10 mouse cellular contexts compared by ENCODE assay signal in the genomic region with DNA sequence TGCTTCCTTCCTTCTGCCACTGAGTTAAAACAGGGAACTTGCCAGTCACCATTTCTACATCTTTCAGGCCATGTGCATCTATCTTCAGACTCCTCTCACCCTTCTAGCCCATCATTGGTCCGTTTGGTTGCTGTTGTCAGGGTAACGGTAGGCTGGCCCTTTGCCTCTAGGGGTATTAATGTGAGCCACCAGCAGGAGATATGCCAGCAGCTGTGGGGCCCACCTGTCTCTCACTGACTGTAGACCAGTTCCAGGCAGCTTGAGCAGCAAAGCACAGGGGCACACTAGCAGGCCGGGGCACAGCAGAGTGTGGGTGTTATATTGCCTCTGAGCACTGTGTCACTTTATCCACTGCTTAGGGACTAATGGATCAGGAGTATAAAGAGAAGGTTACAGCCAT.
DNase-seq lines count a peak whose midpoint lies in the region; ATAC-seq lines count a peak whose summit lies in the region.
"Had no signal": no experiment of that assay in that cellular context is flagged by ENCODE, and none has a peak within 500 bp of the region (broad histone marks: within the 10 kb centered on the region; RNA-seq: fewer than 3 reads in every experiment).

No protein-coding gene starts in this region.

- no peaks in the 10 kb centered on the region for H3K9me3 ChIP-seq in heart, embryonic 14.5 days (ENCODE audit: control insufficient read depth, low read length)
- no peaks in the 10 kb centered on the region for H3K9me3 ChIP-seq in embryonic facial prominence, embryonic 11.5 days (replicated peaks; ENCODE audit: control insufficient read depth, low read length)
- no peaks in the 10 kb centered on the region for H3K9me3 ChIP-seq in hindbrain, embryonic 15.5 days
- H3K9me3 ChIP-seq in midbrain, embryonic 15.5 days: no peaks in the 10 kb centered on the region

- no peak overlapping the region for H3K9ac ChIP-seq in heart, embryonic 14.5 days (ENCODE audit: low read length)
- H3K9ac ChIP-seq in embryonic facial prominence, embryonic 11.5 days (replicated peaks; ENCODE audit: low read length): no peak overlapping the region
- H3K9ac ChIP-seq in hindbrain, embryonic 15.5 days: no peak overlapping the region
- H3K9ac ChIP-seq in midbrain, embryonic 15.5 days: no peak overlapping the region

- peaks cover 32 to 53% of the 10 kb centered on the region in 2 experiments for H3K4me1 ChIP-seq in heart, embryonic 14.5 days (ENCODE audit: control insufficient read depth in 2 of 2, insufficient read depth in 2 of 2, low read length in 2 of 2)
- no peaks in the 10 kb centered on the region for H3K4me1 ChIP-seq in embryonic facial prominence, embryonic 11.5 days (ENCODE audit: control insufficient read depth, insufficient read depth, low read length)
- peaks cover 11% of the 10 kb centered on the region for H3K4me1 ChIP-seq in hindbrain, embryonic 15.5 days (replicated peaks)
- H3K4me1 ChIP-seq in midbrain, embryonic 15.5 days: peaks cover 7% of the 10 kb centered on the region

- WGBS in heart, embryonic 14.5 days: 28% methylated on average over 3 of the region's 3 CpGs
- 47% methylated on average over 3 of the region's 3 CpGs for WGBS in embryonic facial prominence, embryonic 11.5 days
- WGBS in hindbrain, embryonic 15.5 days: 24% methylated on average over 3 of the region's 3 CpGs
- WGBS in midbrain, embryonic 15.5 days: 30% methylated on average over 3 of the region's 3 CpGs

- H3K27ac ChIP-seq in heart, embryonic 14.5 days (replicated peaks in 1 of 2; ENCODE audit: control insufficient read depth in 1 of 2, insufficient read depth in 1 of 2, low read depth in 2 of 2, low read length in 2 of 2): peak overlapping the region; percentile 58 to 79
- no peak overlapping the region for H3K27ac ChIP-seq in embryonic facial prominence, embryonic 11.5 days (replicated peaks; ENCODE audit: low read depth, low read length)
- H3K27ac ChIP-seq in hindbrain, embryonic 15.5 days (replicated peaks): peak overlapping the region; percentile 10; the same call in 1 of the 2 replicates
- H3K27ac ChIP-seq in midbrain, embryonic 15.5 days: no peak overlapping the region

- DNase-seq in heart, postnatal 10 days: no peak
- DNase-seq in embryonic facial prominence, embryonic 11.5 days (ENCODE audit: low spot score): peak; percentile 21
- DNase-seq in urinary bladder, adult 2 months (ENCODE audit: low spot score): no peak
- no peak for DNase-seq in left cerebral cortex, postnatal 36 days (ENCODE audit: low spot score in 2 of 2)
- DNase-seq: cerebellum, adult 18-20 months; kidney, adult 18-20 months had no signal

- no peaks in the 10 kb centered on the region for H3K36me3 ChIP-seq in heart, embryonic 14.5 days (ENCODE audit: control insufficient read depth, insufficient read depth, low read length)
- no peaks in the 10 kb centered on the region for H3K36me3 ChIP-seq in embryonic facial prominence, embryonic 11.5 days (replicated peaks; ENCODE audit: control insufficient read depth, insufficient read depth, low read depth, low read length)
- no peaks in the 10 kb centered on the region for H3K36me3 ChIP-seq in hindbrain, embryonic 15.5 days
- H3K36me3 ChIP-seq in midbrain, embryonic 15.5 days (replicated peaks): no peaks in the 10 kb centered on the region

- H3K27me3 ChIP-seq in heart, embryonic 14.5 days (ENCODE audit: control insufficient read depth, insufficient read depth, low read length): no peaks in the 10 kb centered on the region
- no peaks in the 10 kb centered on the region for H3K27me3 ChIP-seq in embryonic facial prominence, embryonic 11.5 days (ENCODE audit: control insufficient read depth, insufficient read depth, low read length)
- H3K27me3 ChIP-seq in hindbrain, embryonic 15.5 days: no peaks in the 10 kb centered on the region
- H3K27me3 ChIP-seq in midbrain, embryonic 15.5 days (replicated peaks): no peaks in the 10 kb centered on the region

- 0 out of 2 replicates have a peak, but pooled peaks have one; percentile 36 for ATAC-seq in heart, embryonic 14.5 days (ENCODE audit: insufficient number of reproducible peaks, insufficient read depth, low FRiP score, low read depth)
- ATAC-seq in embryonic facial prominence, embryonic 11.5 days (replicated peaks; ENCODE audit: insufficient number of reproducible peaks, low FRiP score, low TSS enrichment, low read depth): peak; percentile 80
- peak; percentile 89 for ATAC-seq in hindbrain, embryonic 15.5 days (ENCODE audit: low FRiP score, low read depth)
- peak; percentile 83 for ATAC-seq in midbrain, embryonic 15.5 days (replicated peaks)
- no peak for ATAC-seq in activated CD4-positive, CD25-positive, alpha-beta regulatory T cell, adult 4 months

- H3K4me3 ChIP-seq in heart, embryonic 14.5 days (ENCODE audit: control insufficient read depth in 1 of 2, insufficient read depth in 1 of 2, low read depth in 1 of 2, low read length in 2 of 2): no peak overlapping the region
- no peak overlapping the region for H3K4me3 ChIP-seq in embryonic facial prominence, embryonic 11.5 days (ENCODE audit: low read depth, low read length)
- H3K4me3 ChIP-seq in hindbrain, embryonic 15.5 days: no peak overlapping the region
- H3K4me3 ChIP-seq in midbrain, embryonic 15.5 days: no peak overlapping the region

- intact Hi-C loops in heart, postnatal 10 days (cut with DNase I): no loop called here
- intact Hi-C loops in left cerebral cortex, postnatal 36 days (cut with DNase I): no loop called here

- peak overlapping the region; percentile 36 for H3K4me2 ChIP-seq in heart, embryonic 14.5 days (ENCODE audit: low read length)
- H3K4me2 ChIP-seq in embryonic facial prominence, embryonic 11.5 days (ENCODE audit: low read depth, low read length): no peak overlapping the region
- no peak overlapping the region for H3K4me2 ChIP-seq in hindbrain, embryonic 15.5 days
- H3K4me2 ChIP-seq in midbrain, embryonic 15.5 days: no peak overlapping the region

Comparison
In these comparisons a context has a peak if more than half of its experiments do, and no peak if none do; other contexts are left out.
1. H3K27ac ChIP-seq: peak in heart, embryonic 14.5 days (2 of 2) and hindbrain, embryonic 15.5 days (single experiment); none in embryonic facial prominence, embryonic 11.5 days (single experiment) and midbrain, embryonic 15.5 days (single experiment).